Mouse (Mus musculus): ENCODE data around the gene Elmo1.

- no peak for TF ChIP-seq NRF1 (IDR thresholded peaks at IDR 0.05; ENCODE audit: low read depth, low read length)
- no peak for TF ChIP-seq USF1 (IDR thresholded peaks at IDR 0.05; ENCODE audit: low read depth, low read length)
- TF ChIP-seq USF2 (conservative IDR thresholded peaks at IDR 0.05; ENCODE audit: low read depth, low read length) = no peak
- no peak for TF ChIP-seq CTCF (conservative IDR thresholded peaks at IDR 0.05 in 1 of 2, IDR thresholded peaks at IDR 0.05 in 1 of 2; ENCODE audit: low read depth in 2 of 2, low read length in 2 of 2)
- TF ChIP-seq EP300 (IDR thresholded peaks at IDR 0.05; ENCODE audit: low read length) = no peak
- TF ChIP-seq ZNF384 (IDR thresholded peaks at IDR 0.05; ENCODE audit: low read depth, low read length) = no peak
- TF ChIP-seq MAX (IDR thresholded peaks at IDR 0.05; ENCODE audit: low read length) = no peak
- TF ChIP-seq POLR2AphosphoS2 (IDR thresholded peaks at IDR 0.05; ENCODE audit: low read depth, low read length) = no peak
- no peak for TF ChIP-seq POLR2A (IDR thresholded peaks at IDR 0.05; ENCODE audit: low read depth, low read length)
- no peak for TF ChIP-seq ZC3H11A (IDR thresholded peaks at IDR 0.05; ENCODE audit: low read depth, low read length)
- TF ChIP-seq MEF2A (IDR thresholded peaks at IDR 0.05; ENCODE audit: borderline replicate concordance, low read depth, low read length) = no peak
- TF ChIP-seq MAFK (IDR thresholded peaks at IDR 0.05; ENCODE audit: insufficient replicate concordance, low read length) = no peak
These were observed 41.1 kb downstream of the Elmo1 start for GRCm38 (mm10) chr13:20131322-20131997.
